Mouse (Mus musculus) layer of hippocampus, postnatal 14 days (tissue): ENCODE data around the gene Nkx6-2. TPM values are rescaled to one million over a fixed set of nuclear protein-coding genes. Genes with fewer than 3 reads are reported as not detected.

Experiments used
- DNase-seq, 2 experiments: peaks; one replicate each; pipeline ENCODE4 v3.0.0; 2021 to 2022; ENCODE audit warnings: low spot score in 2 of 2, mixed read lengths in 1 of 2
- total RNA-seq, 2 experiments: library from RNA; stranded (reverse); gene quantifications; 2 replicates each; pipeline ENCODE4 v1.2.3; 2021

Nkx6-2 gene
- total RNA-seq, 2 experiments from 2014 or later: 4.9 to 6.1 TPM

GRCm38 (mm10) chr7:139530591-139531427 lies 51.8 kb downstream of the Nkx6-2 start:
- no peak for DNase-seq

Other genes with a start within 250 kb of the Nkx6-2 start
- gene Inpp5a, start 193.7 kb downstream of the Nkx6-2 start, total RNA-seq: 10 to 100 TPM; 41.1 to 41.2 TPM
- 1 to 10 TPM; 2.2 to 3.3 TPM for gene Cfap46, start 101.0 kb upstream of the Nkx6-2 start, total RNA-seq